Mouse (Mus musculus) liver, embryonic 15.5 days (tissue): ENCODE data around the gene Grk4. TPM values are rescaled to one million over a fixed set of nuclear protein-coding genes. Genes with fewer than 3 reads are reported as not detected.

ENCODE experiments used
- ATAC-seq: fragments of 200-750 bp; cut with Nextera tagmentation; 2 replicates; pipeline ENCODE4 v1.8.0; 2017; ENCODE audit warnings: moderate number of reproducible peaks, mild to moderate bottlenecking, moderate library complexity; ENCODE audit not compliant: insufficient read depth
- H3K27ac ChIP-seq: fragments of 300-500 bp; sonication (generic); replicated peaks from 2 replicates; pipeline ENCODE4 v1.5.1; 2015; ENCODE audit warnings: mild to moderate bottlenecking, inconsistent platforms
- H3K27me3 ChIP-seq: fragments of 300-500 bp; sonication (generic); 2 replicates; pipeline ENCODE4 v1.6.1; 2015; ENCODE audit warnings: mild to moderate bottlenecking, inconsistent platforms
- H3K36me3 ChIP-seq: fragments of 300-500 bp; sonication (generic); replicated peaks from 2 replicates; pipeline ENCODE4 v1.6.1; 2015; ENCODE audit warnings: moderate library complexity, mild to moderate bottlenecking, inconsistent platforms
- H3K4me1 ChIP-seq: fragments of 300-500 bp; sonication (generic); replicated peaks from 2 replicates; pipeline ENCODE4 v1.6.1; 2015; ENCODE audit warnings: inconsistent platforms
- H3K4me2 ChIP-seq: fragments of 300-500 bp; sonication (generic); 2 replicates; pipeline ENCODE4 v1.6.1; 2015; ENCODE audit warnings: moderate library complexity, mild to moderate bottlenecking, inconsistent platforms
- H3K4me3 ChIP-seq: fragments of 300-500 bp; sonication (generic); replicated peaks from 2 replicates; pipeline ENCODE4 v1.5.1; 2015; ENCODE audit warnings: mild to moderate bottlenecking, inconsistent platforms
- H3K9ac ChIP-seq: fragments of 300-500 bp; sonication (generic); 2 replicates; pipeline ENCODE4 v1.6.1; 2015; ENCODE audit warnings: moderate library complexity, mild to moderate bottlenecking, inconsistent platforms
- H3K9me3 ChIP-seq: fragments of 300-500 bp; sonication (generic); replicated peaks from 2 replicates; pipeline ENCODE4 v1.6.1; 2016; ENCODE audit warnings: inconsistent platforms
- WGBS: fragments of 180-500 bp; shearing (Covaris S2); methylation state at CpG from one replicate; pipeline ENCODE4 v1.1.7; 2015; ENCODE audit warnings: mixed read lengths; ENCODE audit not compliant: insufficient replicate concordance; 5-methylcytosine and 5-hydroxymethylcytosine counted together
- polyA plus RNA-seq: library from polyadenylated mRNA; unstranded; fragments of >200 nt; fragmentation: Nextera tagmentation; extraction: Ambion mirVana; gene quantifications from 2 replicates; pipeline ENCODE4 v1.2.1, GENCODE M21; 2015

Gene Grk4
- polyA plus RNA-seq: 0.48 and 0.67 TPM in 2 replicates

DNA sequence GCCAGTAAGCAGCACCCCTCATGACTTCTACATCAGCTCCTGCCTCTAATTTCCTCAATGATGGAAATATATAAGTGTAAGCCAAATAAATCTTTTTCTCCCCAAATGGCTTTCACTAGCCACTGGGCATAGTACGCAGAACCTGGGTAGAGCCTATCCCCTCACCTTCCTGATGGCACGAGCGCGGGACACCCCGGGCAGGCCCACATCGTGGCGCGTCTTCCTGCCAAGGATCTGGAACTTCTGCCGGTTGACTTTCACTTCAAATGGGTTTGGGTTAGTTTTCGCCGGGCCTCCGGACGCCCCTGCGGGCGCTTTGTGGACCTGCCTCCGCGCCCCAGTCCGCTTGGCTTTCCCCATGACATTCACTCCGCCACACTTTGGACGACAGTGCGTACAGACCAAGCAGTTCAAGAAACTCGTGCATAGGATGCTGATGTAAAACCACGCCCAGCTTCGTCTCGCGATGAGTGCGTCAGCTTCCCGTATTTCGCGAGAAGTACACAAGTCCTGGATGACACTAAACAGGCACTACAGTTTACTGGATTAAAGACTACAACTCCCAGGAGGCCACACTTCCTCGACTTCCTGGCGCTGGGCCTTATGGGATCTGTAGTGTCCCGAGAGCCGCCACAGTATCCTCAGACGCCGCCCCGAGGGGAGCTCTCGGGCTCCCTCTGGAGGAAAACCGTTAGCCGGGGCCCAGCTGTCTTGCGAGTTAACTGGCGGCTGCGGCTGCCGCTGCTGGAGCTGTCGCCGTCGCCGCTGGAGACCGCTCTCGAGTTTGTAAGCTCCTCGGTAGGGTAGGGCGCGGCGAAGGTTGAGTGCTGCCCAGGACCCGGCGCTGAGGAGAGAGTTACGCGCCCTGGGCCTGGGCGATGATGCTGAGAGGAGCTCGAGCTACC lies at the start of gene Grk4, which contains the start of gene Nop14:
Gene Grk4, plus strand, starts transcription at position 694 of the 905 bp plus-strand sequence.
Gene Nop14, minus strand, starts transcription at position 463 of the 905 bp plus-strand sequence.
- under 1% methylated on average over 60 of the region's 60 CpGs for WGBS
- H3K9me3 ChIP-seq: no peaks in the 10 kb centered on the region

GRCm38 (mm10) chr5:34632996-34633395 lies 27.2 kb upstream of the Grk4 start:
- Histone ChIP-seq H3K4me3 (no peak overlapping the region), H3K27me3 (no peaks in the 10 kb centered on the region), H3K27ac (peak overlapping the region; percentile 66), H3K36me3 (peaks cover 80% of the 10 kb centered on the region), H3K9me3 (no peaks in the 10 kb centered on the region), H3K4me2 (peak overlapping the region; percentile 14; the same call in 1 of the 2 replicates), H3K4me1 (peaks cover 58% of the 10 kb centered on the region), H3K9ac (no peak overlapping the region)
- ATAC-seq: 0 out of 2 replicates have a peak, but pooled peaks have one; percentile 37
- WGBS: 60% methylated on average over 2 of the region's 2 CpGs

More for the DNA sequence above, at the start of gene Grk4, which contains the start of gene Nop14:
- H3K4me1 ChIP-seq: peaks cover 32% of the 10 kb centered on the region
- peak within 1 kb of the TSS; percentile 93 for H3K27ac ChIP-seq
- peak within 1 kb of the TSS; percentile 91 for H3K4me2 ChIP-seq
- peak; percentile 99 for ATAC-seq
- H3K27me3 ChIP-seq: no peaks in the 10 kb centered on the region
- peak within 1 kb of the TSS; percentile 65 for H3K4me3 ChIP-seq
- peak within 1 kb of the TSS; percentile 82 for H3K9ac ChIP-seq
- H3K36me3 ChIP-seq: peaks cover 26% of the 10 kb centered on the region

GRCm38 (mm10) chr5:34633641-34634040 lies 26.5 kb upstream of the Grk4 start:
- H3K4me2 ChIP-seq: 0 out of 2 replicates have a peak overlapping the region, but pooled peaks have one; percentile 3
- WGBS: 72% methylated on average over 4 of the region's 4 CpGs
- no peak overlapping the region for H3K4me3 ChIP-seq
- H3K36me3 ChIP-seq: peaks cover 80% of the 10 kb centered on the region
- ATAC-seq: no peak
- no peak overlapping the region for H3K9ac ChIP-seq
- peaks cover 58% of the 10 kb centered on the region for H3K4me1 ChIP-seq
- H3K27me3 ChIP-seq: no peaks in the 10 kb centered on the region
- 0 out of 2 replicates have a peak overlapping the region, but pooled peaks have one; percentile 87 for H3K27ac ChIP-seq
- H3K9me3 ChIP-seq: no peaks in the 10 kb centered on the region

GRCm38 (mm10) chr5:34634746-34635400 lies 25.3 kb upstream of the Grk4 start:
- Histone ChIP-seq H3K4me3 (peak overlapping the region; percentile 73; the same call in 1 of the 2 replicates), H3K27me3 (no peaks in the 10 kb centered on the region), H3K9me3 (no peaks in the 10 kb centered on the region), H3K36me3 (peaks cover 80% of the 10 kb centered on the region), H3K4me1 (peaks cover 58% of the 10 kb centered on the region), H3K9ac (peak overlapping the region; percentile 25), H3K4me2 (peak overlapping the region; percentile 99), H3K27ac (peak overlapping the region; percentile 87)
- 53% methylated on average over 13 of the region's 13 CpGs for WGBS
- no peak for ATAC-seq

GRCm38 (mm10) chr5:34635665-34636192 lies 24.4 kb upstream of the Grk4 start:
- peak overlapping the region; percentile 87 for H3K27ac ChIP-seq
- H3K36me3 ChIP-seq: peaks cover 80% of the 10 kb centered on the region
- peaks cover 58% of the 10 kb centered on the region for H3K4me1 ChIP-seq
- H3K4me3 ChIP-seq: peak overlapping the region; percentile 73
- H3K9ac ChIP-seq: peak overlapping the region; percentile 77; the same call in 1 of the 2 replicates
- no peaks in the 10 kb centered on the region for H3K9me3 ChIP-seq
- ATAC-seq: no peak
- no peaks in the 10 kb centered on the region for H3K27me3 ChIP-seq
- WGBS: 55% methylated on average over 10 of the region's 10 CpGs
- H3K4me2 ChIP-seq: peak overlapping the region; percentile 99

DNA sequence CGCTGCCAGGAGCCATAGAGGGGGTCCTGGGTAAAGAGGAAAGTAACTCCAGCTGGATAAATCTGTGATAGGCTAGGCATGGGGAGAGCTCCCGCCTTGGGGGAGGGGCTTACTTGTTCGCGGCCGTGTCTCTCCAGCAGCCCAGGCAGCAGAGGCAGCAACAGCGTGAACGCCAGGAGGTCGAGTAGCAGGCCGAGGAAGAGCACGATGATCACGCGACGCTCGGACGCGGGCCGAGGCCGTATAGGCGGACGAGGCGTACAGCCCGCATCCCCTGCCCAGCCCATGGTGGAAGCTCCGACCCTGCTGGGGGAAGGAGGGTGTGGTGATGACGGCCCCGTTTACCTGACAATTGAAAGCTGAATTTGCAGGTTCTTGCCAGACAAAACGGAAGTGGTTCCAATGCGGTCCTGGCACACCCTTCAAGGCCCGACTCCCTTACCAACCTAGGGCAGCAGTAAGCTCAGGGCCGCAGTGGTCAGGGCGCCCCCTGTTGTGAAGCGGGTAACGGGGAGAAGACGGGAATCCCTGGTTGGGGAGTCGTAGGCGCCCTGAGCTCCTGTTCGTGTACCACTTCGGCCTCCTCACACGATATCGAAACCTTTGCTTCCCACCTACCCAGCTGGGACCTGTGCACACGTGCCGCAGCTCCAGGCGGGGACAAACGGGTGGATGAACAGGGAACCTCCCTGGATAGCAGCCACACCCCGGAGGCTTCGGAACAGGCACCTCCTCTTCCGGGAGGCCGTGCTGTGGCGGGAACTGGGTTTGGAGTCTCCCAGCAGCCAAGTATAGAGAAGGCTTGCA lies 23.5 kb upstream of the Grk4 start, which contains the start of gene Mfsd10:
Gene Mfsd10, minus strand, starts transcription at position 732 of the 807 bp plus-strand sequence.
- peak; percentile 81 for ATAC-seq
- Histone ChIP-seq H3K9ac (peak within 1 kb of the TSS; percentile 77), H3K9me3 (no peaks in the 10 kb centered on the region), H3K4me2 (peak within 1 kb of the TSS; percentile 99), H3K4me1 (peaks cover 58% of the 10 kb centered on the region), H3K27ac (peak within 1 kb of the TSS; percentile 87), H3K27me3 (no peaks in the 10 kb centered on the region), H3K36me3 (peaks cover 80% of the 10 kb centered on the region), H3K4me3 (peak within 1 kb of the TSS; percentile 73)
- WGBS: under 1% methylated on average over 48 of the region's 48 CpGs

DNA sequence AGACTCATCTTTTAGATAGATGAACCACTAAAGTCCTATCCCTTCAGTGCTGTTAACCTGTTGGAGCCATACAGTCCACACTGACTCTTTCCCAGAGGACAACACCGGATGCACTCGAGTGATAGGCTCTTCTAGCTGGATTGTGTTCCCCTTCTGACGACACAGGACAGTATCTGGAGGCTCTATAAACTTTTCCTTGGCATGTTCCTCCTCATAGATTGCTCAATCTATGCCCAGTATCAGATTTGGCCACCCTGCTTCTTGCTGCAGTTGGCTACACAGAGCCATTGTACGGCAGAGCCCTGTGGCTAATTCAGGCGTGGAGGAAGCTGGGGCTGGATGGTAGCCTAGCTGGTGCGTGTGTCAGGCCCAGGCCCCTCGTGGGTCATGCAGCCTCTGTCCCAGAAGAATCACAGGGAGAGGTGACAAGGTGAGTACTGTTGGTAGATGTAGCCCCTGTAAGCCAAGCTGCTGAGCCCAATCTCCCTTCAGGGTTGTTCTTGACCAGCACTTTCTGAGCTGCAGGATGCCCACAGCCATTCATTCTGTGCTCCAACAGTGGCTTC lies 22.5 kb upstream of the Grk4 start:
- Histone ChIP-seq H3K4me3 (peak overlapping the region; percentile 73), H3K9ac (peak overlapping the region; percentile 77; the same call in 1 of the 2 replicates), H3K9me3 (no peaks in the 10 kb centered on the region), H3K27me3 (no peaks in the 10 kb centered on the region), H3K36me3 (peaks cover 74% of the 10 kb centered on the region), H3K4me2 (peak overlapping the region; percentile 99), H3K4me1 (peaks cover 52% of the 10 kb centered on the region), H3K27ac (peak overlapping the region; percentile 87)
- ATAC-seq: no peak
- 65% methylated on average over 7 of the region's 7 CpGs for WGBS

- no peak overlapping the region for H3K4me2 ChIP-seq
- H3K9me3 ChIP-seq: no peaks in the 10 kb centered on the region
- H3K27ac ChIP-seq: no peak overlapping the region
- no peaks in the 10 kb centered on the region for H3K27me3 ChIP-seq
- H3K36me3 ChIP-seq: peaks cover 85% of the 10 kb centered on the region
- ATAC-seq: no peak
- peaks cover 10% of the 10 kb centered on the region for H3K4me1 ChIP-seq
- no peak overlapping the region for H3K4me3 ChIP-seq
- WGBS: 62% methylated on average over 3 of the region's 3 CpGs
- no peak overlapping the region for H3K9ac ChIP-seq
Observed at GRCm38 (mm10) chr5:34641991-34642390, 18.2 kb upstream of the Grk4 start.

GRCm38 (mm10) chr5:34642932-34643331 lies 17.2 kb upstream of the Grk4 start:
- Histone ChIP-seq H3K27me3 (no peaks in the 10 kb centered on the region), H3K4me3 (no peak overlapping the region), H3K36me3 (peaks cover 94% of the 10 kb centered on the region), H3K4me1 (peaks cover under 1% of the 10 kb centered on the region; the same call in 1 of the 2 replicates), H3K9me3 (no peaks in the 10 kb centered on the region), H3K4me2 (no peak overlapping the region), H3K9ac (no peak overlapping the region), H3K27ac (no peak overlapping the region)
- WGBS: 75% methylated on average over 5 of the region's 5 CpGs
- peak; percentile 49 for ATAC-seq

DNA sequence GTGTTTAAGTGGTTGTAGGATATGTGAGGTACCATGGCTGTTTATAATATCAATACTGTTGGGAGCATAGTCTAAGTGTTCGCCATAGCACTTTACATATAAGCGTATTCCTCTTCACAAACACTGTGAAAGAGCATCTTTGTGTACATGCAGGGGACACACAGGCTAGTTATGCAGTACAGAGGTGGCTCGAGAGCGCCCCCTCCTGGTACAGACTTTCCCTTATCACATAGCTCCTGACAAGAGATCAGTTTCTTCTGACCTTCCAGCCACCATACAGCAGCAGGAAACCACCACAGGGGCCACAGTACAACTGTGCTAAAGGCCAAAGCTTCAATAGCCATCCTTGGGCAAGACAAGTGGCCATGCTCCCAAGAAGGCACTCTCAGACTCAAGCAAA lies 12.6 kb upstream of the Grk4 start:
- no peaks in the 10 kb centered on the region for H3K4me1 ChIP-seq
- ATAC-seq: no peak
- no peaks in the 10 kb centered on the region for H3K27me3 ChIP-seq
- no peaks in the 10 kb centered on the region for H3K9me3 ChIP-seq
- peaks cover 98% of the 10 kb centered on the region for H3K36me3 ChIP-seq
- H3K27ac ChIP-seq: no peak overlapping the region
- no peak overlapping the region for H3K4me3 ChIP-seq
- WGBS: 43% methylated on average over 4 of the region's 4 CpGs
- H3K4me2 ChIP-seq: no peak overlapping the region
- H3K9ac ChIP-seq: no peak overlapping the region
